Mouse (Mus musculus): ENCODE data around the gene Sez6l2. TPM values are rescaled to one million over a fixed set of nuclear protein-coding genes. Genes with fewer than 3 reads are reported as not detected.

The Sez6l2 gene
- polyA plus RNA-seq, 1 experiment from 2014 or later = 1.7 TPM

DNA sequence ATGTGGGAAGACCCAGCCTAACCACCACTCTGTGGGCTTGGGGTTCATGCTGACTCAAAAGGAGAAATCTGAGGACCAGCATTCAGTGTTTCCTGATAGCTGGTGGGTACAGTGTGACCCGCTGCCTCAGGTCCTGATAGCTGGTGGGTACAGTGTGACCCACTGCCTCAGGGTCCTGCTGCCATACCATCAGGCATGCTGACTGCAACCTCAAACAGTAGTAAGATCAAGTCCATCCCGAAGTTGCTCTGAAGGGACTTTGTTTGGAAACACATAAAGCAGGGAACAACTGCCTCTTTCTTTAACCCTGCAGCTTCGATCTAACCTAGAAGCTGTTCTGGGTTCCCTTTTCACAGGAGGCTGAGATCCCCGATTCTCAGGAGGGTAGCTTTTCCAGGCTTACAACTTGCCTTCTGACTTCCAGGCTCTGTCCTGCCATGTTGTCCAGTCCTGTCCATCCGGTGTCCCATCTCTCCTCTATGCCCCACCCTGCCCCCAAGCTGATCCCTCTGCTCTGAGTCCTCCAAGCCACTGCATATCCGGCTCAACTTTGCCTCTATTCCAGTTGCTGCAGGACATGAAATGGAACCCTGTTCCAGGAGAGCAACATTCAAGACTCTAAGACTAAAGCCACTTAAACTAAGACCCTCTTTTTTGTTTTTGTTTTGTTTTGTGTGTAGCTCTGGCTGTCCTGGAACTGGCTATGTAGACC lies 57.1 kb downstream of the Sez6l2 start:
- Histone ChIP-seq H3K36me3 (ENCODE audit: control insufficient read depth, insufficient read depth, low read length) (peaks cover 4% of the 10 kb centered on the region; the same call in 1 of the 2 replicates), H3K27me3 (ENCODE audit: control insufficient read depth, insufficient read depth, low read length) (no peaks in the 10 kb centered on the region), H3K4me3 (ENCODE audit: low read length) (no peak overlapping the region), H3K9ac (ENCODE audit: low read depth, low read length) (no peak overlapping the region), H3K4me2 (replicated peaks; ENCODE audit: low read depth, low read length) (no peak overlapping the region), H3K4me1 (ENCODE audit: control insufficient read depth, insufficient read depth, low read length) (peaks cover 9% of the 10 kb centered on the region), H3K27ac (ENCODE audit: low read depth, low read length) (no peak overlapping the region), H3K9me3 (ENCODE audit: control insufficient read depth, low read length) (no peaks in the 10 kb centered on the region)
- ATAC-seq (ENCODE audit: low FRiP score, low TSS enrichment) = no peak
- WGBS = 86% methylated on average over 6 of the region's 6 CpGs

DNA sequence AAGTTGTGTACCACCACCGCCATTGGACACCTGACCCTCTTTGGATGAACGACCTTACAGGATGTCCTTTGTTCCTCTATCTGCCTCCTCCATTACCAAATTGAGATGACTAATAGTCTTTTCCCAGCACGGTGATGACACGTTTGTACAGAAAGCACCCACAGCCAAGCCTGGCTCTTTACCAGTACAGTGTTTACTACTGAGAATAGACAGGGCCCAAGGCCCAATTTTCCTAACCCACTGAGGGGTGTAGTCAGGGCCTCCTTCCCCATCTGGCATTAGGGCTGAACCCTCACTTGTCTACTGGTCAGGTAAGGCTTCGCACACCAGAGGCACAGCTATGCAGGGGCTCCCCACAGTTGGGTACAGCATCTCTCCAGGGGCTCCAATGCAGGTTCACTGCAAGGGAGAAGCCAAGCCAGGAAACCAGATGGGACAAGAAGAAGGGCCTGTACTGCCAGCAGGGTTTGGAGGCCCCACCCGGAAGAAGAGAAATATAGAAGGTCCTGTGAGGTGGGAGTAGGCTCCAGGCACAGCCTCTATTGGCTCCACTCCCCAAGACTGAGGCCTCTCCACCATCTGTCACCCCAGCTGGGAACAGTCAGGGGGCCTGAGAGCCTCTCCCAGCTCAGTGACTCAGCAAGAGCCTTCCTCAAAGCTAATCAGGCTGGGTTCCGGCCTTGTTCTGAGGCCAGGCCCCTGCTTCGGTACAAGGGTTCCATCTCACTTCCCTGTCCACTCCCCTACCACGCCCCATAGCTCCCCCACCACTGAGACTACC lies 58.1 kb downstream of the Sez6l2 start:
- Histone ChIP-seq H3K36me3 (ENCODE audit: control insufficient read depth, insufficient read depth, low read length) (peaks cover 10% of the 10 kb centered on the region; the same call in 1 of the 2 replicates), H3K9me3 (ENCODE audit: control insufficient read depth, low read length) (no peaks in the 10 kb centered on the region), H3K4me3 (ENCODE audit: low read length) (no peak overlapping the region), H3K4me2 (replicated peaks; ENCODE audit: low read depth, low read length) (no peak overlapping the region), H3K9ac (ENCODE audit: low read depth, low read length) (peak overlapping the region; percentile 45), H3K27me3 (ENCODE audit: control insufficient read depth, insufficient read depth, low read length) (no peaks in the 10 kb centered on the region), H3K27ac (ENCODE audit: low read depth, low read length) (peak overlapping the region; percentile 77; the same call in 1 of the 2 replicates), H3K4me1 (ENCODE audit: control insufficient read depth, insufficient read depth, low read length) (peaks cover 9% of the 10 kb centered on the region)
- whole genome bisulfite sequencing = 46% methylated on average over 8 of the region's 9 CpGs
- ATAC-seq (ENCODE audit: low FRiP score, low TSS enrichment) = peak; percentile 83

- ATAC-seq (ENCODE audit: low FRiP score, low TSS enrichment) = no peak
- H3K27me3 ChIP-seq (ENCODE audit: control insufficient read depth, insufficient read depth, low read length) = no peaks in the 10 kb centered on the region
- H3K4me1 ChIP-seq (ENCODE audit: control insufficient read depth, insufficient read depth, low read length) = peaks cover 12% of the 10 kb centered on the region
- H3K4me3 ChIP-seq (ENCODE audit: low read length) = no peak overlapping the region
- H3K4me2 ChIP-seq (replicated peaks; ENCODE audit: low read depth, low read length) = no peak overlapping the region
- H3K36me3 ChIP-seq (ENCODE audit: control insufficient read depth, insufficient read depth, low read length) = peaks cover 10% of the 10 kb centered on the region; the same call in 1 of the 2 replicates
- H3K9me3 ChIP-seq (ENCODE audit: control insufficient read depth, low read length) = no peaks in the 10 kb centered on the region
- peak overlapping the region; percentile 77; the same call in 1 of the 2 replicates for H3K27ac ChIP-seq (ENCODE audit: low read depth, low read length)
- no peak overlapping the region for H3K9ac ChIP-seq (ENCODE audit: low read depth, low read length)
- WGBS = 76% methylated on average over 17 of the region's 17 CpGs
Measured at GRCm38 (mm10) chr7:127009307-127010085, 59.1 kb downstream of the Sez6l2 start.

GRCm38 (mm10) chr7:127011051-127011450 lies 60.7 kb downstream of the Sez6l2 start:
- Histone ChIP-seq H3K27ac (ENCODE audit: low read depth, low read length) (no peak overlapping the region), H3K36me3 (ENCODE audit: control insufficient read depth, insufficient read depth, low read length) (peaks cover 17% of the 10 kb centered on the region), H3K9ac (ENCODE audit: low read depth, low read length) (no peak overlapping the region), H3K4me2 (replicated peaks; ENCODE audit: low read depth, low read length) (no peak overlapping the region), H3K4me3 (ENCODE audit: low read length) (no peak overlapping the region), H3K9me3 (ENCODE audit: control insufficient read depth, low read length) (no peaks in the 10 kb centered on the region), H3K4me1 (ENCODE audit: control insufficient read depth, insufficient read depth, low read length) (peaks cover 24% of the 10 kb centered on the region), H3K27me3 (ENCODE audit: control insufficient read depth, insufficient read depth, low read length) (no peaks in the 10 kb centered on the region)
- no peak for ATAC-seq (ENCODE audit: low FRiP score, low TSS enrichment)
- WGBS = 98% methylated on average over 2 of the region's 2 CpGs

GRCm38 (mm10) chr7:127011717-127012116 lies 61.4 kb downstream of the Sez6l2 start:
- ATAC-seq (ENCODE audit: low FRiP score, low TSS enrichment) = no peak
- Histone ChIP-seq H3K4me2 (replicated peaks; ENCODE audit: low read depth, low read length) (no peak overlapping the region), H3K4me1 (ENCODE audit: control insufficient read depth, insufficient read depth, low read length) (peaks cover 24% of the 10 kb centered on the region), H3K27me3 (ENCODE audit: control insufficient read depth, insufficient read depth, low read length) (no peaks in the 10 kb centered on the region), H3K9me3 (ENCODE audit: control insufficient read depth, low read length) (no peaks in the 10 kb centered on the region), H3K9ac (ENCODE audit: low read depth, low read length) (no peak overlapping the region), H3K36me3 (ENCODE audit: control insufficient read depth, insufficient read depth, low read length) (peaks cover 17% of the 10 kb centered on the region), H3K27ac (ENCODE audit: low read depth, low read length) (no peak overlapping the region), H3K4me3 (ENCODE audit: low read length) (no peak overlapping the region)
- WGBS = 75% methylated on average over 2 of the region's 2 CpGs

DNA sequence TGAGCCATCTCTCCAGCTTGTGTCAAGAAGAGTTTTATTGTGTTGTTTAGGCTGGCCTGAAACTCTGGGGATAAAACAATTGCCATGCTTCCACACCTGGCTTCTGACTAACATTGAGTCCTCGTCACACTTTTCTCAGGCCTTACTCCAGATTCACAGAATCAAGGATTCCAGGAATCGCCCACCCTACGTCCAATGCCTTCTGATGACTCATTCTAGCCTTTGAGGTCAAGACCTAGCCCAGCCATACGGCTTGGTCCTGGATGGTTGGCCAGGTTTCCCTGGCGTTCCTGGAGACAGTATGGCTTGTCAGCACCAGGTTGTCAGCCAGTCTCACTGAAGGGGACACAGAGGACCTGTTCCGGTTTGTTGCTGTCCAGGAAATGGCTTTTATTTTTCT lies 62.0 kb downstream of the Sez6l2 start:
- Histone ChIP-seq H3K27ac (ENCODE audit: low read depth, low read length) (no peak overlapping the region), H3K36me3 (ENCODE audit: control insufficient read depth, insufficient read depth, low read length) (peaks cover 17% of the 10 kb centered on the region), H3K27me3 (ENCODE audit: control insufficient read depth, insufficient read depth, low read length) (no peaks in the 10 kb centered on the region), H3K4me3 (ENCODE audit: low read length) (no peak overlapping the region), H3K9me3 (ENCODE audit: control insufficient read depth, low read length) (no peaks in the 10 kb centered on the region), H3K9ac (ENCODE audit: low read depth, low read length) (no peak overlapping the region), H3K4me1 (ENCODE audit: control insufficient read depth, insufficient read depth, low read length) (peaks cover 25% of the 10 kb centered on the region), H3K4me2 (replicated peaks; ENCODE audit: low read depth, low read length) (no peak overlapping the region)
- 83% methylated on average over 6 of the region's 6 CpGs for WGBS
- no peak for ATAC-seq (ENCODE audit: low FRiP score, low TSS enrichment)

GRCm38 (mm10) chr7:127012845-127013244 lies 62.5 kb downstream of the Sez6l2 start:
- 93% methylated on average over 10 of the region's 10 CpGs for WGBS
- H3K4me3 ChIP-seq (ENCODE audit: low read length) = no peak overlapping the region
- H3K4me2 ChIP-seq (replicated peaks; ENCODE audit: low read depth, low read length) = no peak overlapping the region
- peaks cover 29% of the 10 kb centered on the region for H3K4me1 ChIP-seq (ENCODE audit: control insufficient read depth, insufficient read depth, low read length)
- H3K36me3 ChIP-seq (ENCODE audit: control insufficient read depth, insufficient read depth, low read length) = peaks cover 17% of the 10 kb centered on the region
- H3K9ac ChIP-seq (ENCODE audit: low read depth, low read length) = no peak overlapping the region
- H3K9me3 ChIP-seq (ENCODE audit: control insufficient read depth, low read length) = no peaks in the 10 kb centered on the region
- H3K27me3 ChIP-seq (ENCODE audit: control insufficient read depth, insufficient read depth, low read length) = no peaks in the 10 kb centered on the region
- no peak overlapping the region for H3K27ac ChIP-seq (ENCODE audit: low read depth, low read length)
- no peak for ATAC-seq (ENCODE audit: low FRiP score, low TSS enrichment)

DNA sequence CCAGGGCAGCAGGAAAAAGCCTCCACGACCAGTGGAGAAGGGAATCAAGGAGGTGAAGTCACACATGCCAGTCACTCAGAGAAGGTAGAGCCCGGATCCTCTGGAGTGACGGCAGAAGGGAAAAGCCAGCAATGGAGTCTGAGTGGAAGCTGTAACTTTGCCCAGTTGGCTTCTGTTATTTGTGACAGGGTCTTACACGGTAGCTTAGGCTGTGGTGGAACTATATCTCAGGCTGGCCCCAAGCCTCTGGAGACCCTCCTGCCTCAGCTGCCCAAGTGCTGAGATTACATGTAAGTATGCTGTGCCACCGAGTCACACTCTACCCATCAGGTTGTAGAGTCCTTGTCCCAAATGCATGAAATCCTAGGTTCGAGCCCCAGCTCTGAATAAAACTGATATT lies 63.0 kb downstream of the Sez6l2 start:
- H3K27ac ChIP-seq (ENCODE audit: low read depth, low read length) = no peak overlapping the region
- ATAC-seq (ENCODE audit: low FRiP score, low TSS enrichment) = no peak
- peaks cover 33% of the 10 kb centered on the region for H3K4me1 ChIP-seq (ENCODE audit: control insufficient read depth, insufficient read depth, low read length)
- peaks cover 17% of the 10 kb centered on the region for H3K36me3 ChIP-seq (ENCODE audit: control insufficient read depth, insufficient read depth, low read length)
- H3K27me3 ChIP-seq (ENCODE audit: control insufficient read depth, insufficient read depth, low read length) = no peaks in the 10 kb centered on the region
- H3K9me3 ChIP-seq (ENCODE audit: control insufficient read depth, low read length) = no peaks in the 10 kb centered on the region
- H3K4me2 ChIP-seq (replicated peaks; ENCODE audit: low read depth, low read length) = no peak overlapping the region; the same call in 1 of the 2 replicates
- no peak overlapping the region for H3K4me3 ChIP-seq (ENCODE audit: low read length)
- WGBS = 95% methylated on average over 6 of the region's 6 CpGs
- H3K9ac ChIP-seq (ENCODE audit: low read depth, low read length) = no peak overlapping the region

Data from kidney, embryonic 14.5 days (tissue).